Mouse (Mus musculus): ENCODE measurements around the gene Slc6a4.
"Not testable (repeated sequence)": the region's sequence is repeated elsewhere in the genome, so short reads cannot be mapped to it uniquely, and the experiment has no call there.

The Slc6a4 gene

DNA sequence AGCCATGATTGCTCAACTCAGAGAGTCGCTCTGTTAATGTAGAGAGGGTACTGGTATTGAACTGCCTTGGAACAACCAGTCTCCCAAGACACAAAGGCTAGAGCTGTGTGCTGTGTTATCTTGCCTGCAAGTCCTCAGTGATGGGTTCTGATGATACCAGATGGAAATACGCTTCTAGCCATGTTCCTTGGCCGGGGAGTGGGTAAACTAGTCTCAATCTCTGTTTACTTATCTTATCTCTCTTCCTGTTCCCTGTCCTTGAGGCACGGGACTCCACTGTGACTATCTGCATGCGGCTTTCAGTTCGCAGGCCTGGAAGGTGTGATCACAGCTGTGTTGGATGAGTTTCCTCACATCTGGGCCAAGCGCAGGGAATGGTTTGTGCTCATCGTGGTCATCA is 21.1 kb downstream of the Slc6a4 start:
- no peak for DNase-seq (ENCODE audit: low spot score in 2 of 2)

DNA sequence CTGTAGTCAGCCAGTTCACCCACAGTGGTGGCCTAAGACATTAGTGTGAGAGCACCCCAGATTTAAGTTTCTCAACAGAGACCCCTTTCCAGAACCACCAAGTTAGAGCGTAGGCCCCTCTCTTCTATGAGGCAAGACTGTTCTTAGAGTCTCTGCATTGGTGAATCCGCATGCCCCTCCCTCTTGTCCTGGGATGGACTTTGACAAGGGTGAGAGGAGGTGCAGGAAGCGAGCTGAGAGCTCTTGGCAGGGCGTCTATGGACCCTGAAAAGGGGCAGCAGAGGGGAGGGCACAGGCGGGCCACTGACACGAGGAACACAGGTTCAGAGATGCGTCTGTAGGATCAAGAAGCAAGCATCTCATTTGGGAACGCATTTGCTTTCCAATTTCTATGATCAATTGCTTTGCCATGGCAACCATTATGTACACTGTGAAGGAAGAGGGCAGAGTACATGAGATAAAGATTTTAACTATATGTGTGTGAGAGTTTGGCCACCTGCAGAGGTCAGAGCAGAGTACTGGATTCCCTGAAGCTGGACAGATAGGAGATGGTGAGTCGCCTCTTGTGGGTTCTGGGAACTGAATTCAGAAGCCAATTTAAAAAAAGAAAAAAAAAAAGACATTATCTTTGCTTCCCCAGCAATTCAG is 23.5 kb downstream of the Slc6a4 start:
- no peak for DNase-seq (ENCODE audit: low spot score in 2 of 2)

GRCm38 (mm10) chr11:77026559-77026958 is 28.2 kb downstream of the Slc6a4 start:
- no peak for DNase-seq (ENCODE audit: low spot score in 2 of 2)

- no peak for DNase-seq (ENCODE audit: low spot score in 2 of 2)
Measured at GRCm38 (mm10) chr11:77028157-77028556, 29.8 kb downstream of the Slc6a4 start.

- no peak for DNase-seq (ENCODE audit: low spot score in 2 of 2)
Measured at GRCm38 (mm10) chr11:77031151-77031934, 32.9 kb downstream of the Slc6a4 start.

GRCm38 (mm10) chr11:77041891-77042290 is 43.5 kb downstream of the Slc6a4 start:
- DNase-seq (ENCODE audit: low spot score in 2 of 2), result no peak

DNA sequence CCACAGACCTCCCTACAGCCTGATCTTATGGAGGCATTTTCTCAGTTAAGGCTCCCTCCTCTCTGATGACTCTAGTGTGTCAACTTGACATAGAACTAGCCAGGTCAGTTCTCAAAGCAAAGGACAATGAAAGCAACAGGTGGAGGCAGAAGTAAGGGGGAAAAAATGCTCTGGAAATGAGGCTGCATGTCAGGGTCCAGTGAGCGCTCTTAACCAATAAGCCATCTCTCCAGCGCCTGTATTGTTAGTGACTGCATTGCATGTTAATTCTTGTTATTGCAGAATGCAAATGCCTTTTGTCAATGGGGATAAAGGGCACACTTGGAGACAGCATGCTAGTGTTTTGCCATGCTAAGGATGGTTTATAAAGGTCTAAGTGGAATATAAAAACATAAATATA is 44.4 kb downstream of the Slc6a4 start:
- DNase-seq (ENCODE audit: low spot score in 2 of 2), result no peak

DNA sequence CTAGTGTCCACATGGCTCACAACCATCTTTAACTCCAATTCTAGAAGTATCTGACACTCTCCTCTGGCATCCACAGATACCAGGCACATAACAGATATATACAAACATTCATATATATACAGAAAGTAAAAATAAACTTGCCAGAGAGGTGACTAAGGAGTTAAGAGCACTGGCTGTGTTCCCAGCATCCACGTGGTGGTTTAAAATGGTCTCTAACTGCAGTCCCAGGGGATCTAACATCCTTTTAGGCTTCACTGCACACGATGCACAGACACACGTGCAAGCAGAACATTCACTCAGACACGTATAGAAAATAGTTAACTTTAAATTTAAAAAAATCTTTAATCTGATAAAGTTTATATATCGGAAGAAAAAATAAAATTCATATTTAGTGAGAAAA is 63.5 kb downstream of the Slc6a4 start:
- DNase-seq (ENCODE audit: low spot score in 2 of 2), result no peak

GRCm38 (mm10) chr11:77063406-77063805 is 65.0 kb downstream of the Slc6a4 start:
- no peak for DNase-seq (ENCODE audit: low spot score in 2 of 2)

GRCm38 (mm10) chr11:77068825-77069224 is 70.4 kb downstream of the Slc6a4 start:
- no peak for DNase-seq (ENCODE audit: low spot score in 2 of 2)

- no peak for DNase-seq (ENCODE audit: low spot score in 2 of 2)
Measured at GRCm38 (mm10) chr11:77070721-77071120, 72.3 kb downstream of the Slc6a4 start.

- DNase-seq (ENCODE audit: low spot score in 2 of 2), result not testable (repeated sequence)
Measured at GRCm38 (mm10) chr11:77077331-77077730, 78.9 kb downstream of the Slc6a4 start.

GRCm38 (mm10) chr11:77077792-77078191 is 79.4 kb downstream of the Slc6a4 start:
- DNase-seq (ENCODE audit: low spot score in 2 of 2), result no peak

DNA sequence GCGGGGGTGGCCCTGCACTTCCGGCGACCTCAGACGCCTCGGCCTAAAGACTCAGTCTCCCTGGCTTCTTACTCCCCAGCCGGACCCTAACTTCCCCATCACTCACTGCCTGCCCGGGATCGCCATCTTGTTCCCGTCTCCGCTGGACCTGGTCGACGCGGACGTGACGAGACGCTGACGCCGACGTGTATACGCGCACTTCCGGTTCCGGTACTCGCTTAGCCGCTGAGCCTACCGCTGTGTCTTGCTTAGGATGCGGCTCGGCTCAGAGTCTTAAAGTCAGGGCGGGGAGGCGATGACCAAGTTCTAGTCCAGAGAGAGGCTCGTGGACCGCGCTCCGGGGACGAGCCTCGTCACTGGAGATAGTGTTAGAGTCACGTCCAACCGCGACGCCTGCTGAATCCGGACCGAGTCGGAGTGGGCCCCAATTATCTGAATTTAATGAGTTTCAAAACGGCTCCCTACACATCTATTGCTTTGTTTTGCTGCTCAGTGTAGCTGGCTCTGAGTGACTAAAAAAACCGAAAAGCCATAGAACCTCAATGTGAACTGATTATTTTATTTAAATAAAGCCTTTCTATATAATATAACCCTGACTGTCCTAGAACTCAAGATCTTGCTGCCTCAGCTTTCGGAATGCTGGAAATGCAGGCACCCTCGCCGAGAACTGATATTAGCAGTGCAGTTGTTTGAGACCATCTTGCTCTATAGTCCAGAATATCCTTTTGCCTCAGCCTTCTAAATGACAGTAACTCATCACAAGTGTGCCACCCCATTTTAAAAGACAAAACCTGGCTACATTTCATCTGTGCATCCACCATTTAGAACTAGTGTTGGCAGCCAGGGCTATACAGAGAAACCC is 80.1 kb downstream of the Slc6a4 start, which contains the start of gene Nsrp1:
Gene Nsrp1 (minus strand): TSS at position 163 of the 862 bp plus-strand sequence.
- peak; percentile 96 for DNase-seq (ENCODE audit: low spot score in 2 of 2)

- no peak for DNase-seq (ENCODE audit: low spot score in 2 of 2)
Measured at GRCm38 (mm10) chr11:77079361-77079760, 81.0 kb downstream of the Slc6a4 start.
